Mouse (Mus musculus) left cerebral cortex, postnatal 4 days (tissue): ENCODE measurements around the gene Rexo1. TPM values are rescaled to one million over a fixed set of nuclear protein-coding genes. Genes with fewer than 3 reads are reported as not detected.

Experiments used
- DNase-seq: peaks from one replicate; pipeline ENCODE4 v3.0.0-alpha.2; 2022
- intact Hi-C: fragments of 180-260 bp; cut with DNase I; formaldehyde crosslinking; loops from one replicate; pipeline ENCODE4 v1.15.1; 2025
- total RNA-seq, 2 experiments: library from RNA; stranded (reverse); gene quantifications; 2 replicates each; pipeline ENCODE4 v1.2.3; 2021

Rexo1 gene
- total RNA-seq, 2 experiments from 2014 or later, result 65.2 to 67.5 TPM

GRCm38 (mm10) chr10:80559431-80559830, 1.9 kb downstream of the Rexo1 start:
- intact Hi-C loops, result no loop called here
- DNase-seq, result no peak

GRCm38 (mm10) chr10:80557346-80557965, 3.9 kb downstream of the Rexo1 start:
- intact Hi-C loops, result no loop called here
- peak; percentile 87 for DNase-seq

- intact Hi-C loops, result no loop called here
- no peak for DNase-seq
Measured at GRCm38 (mm10) chr10:80553997-80554396, 7.4 kb downstream of the Rexo1 start.

GRCm38 (mm10) chr10:80553575-80553974, 7.8 kb downstream of the Rexo1 start:
- intact Hi-C loops, result no loop called here
- DNase-seq, result no peak

- intact Hi-C loops, result no loop called here
- no peak for DNase-seq
Measured at GRCm38 (mm10) chr10:80552364-80552763, 9.0 kb downstream of the Rexo1 start.

GRCm38 (mm10) chr10:80549279-80549678, 12.1 kb downstream of the Rexo1 start:
- intact Hi-C loops, result no loop called here
- DNase-seq, result no peak

- intact Hi-C loops, result no loop called here
- DNase-seq, result peak; percentile 89
Measured at GRCm38 (mm10) chr10:80548428-80549006, 12.8 kb downstream of the Rexo1 start.

- DNase-seq, result no peak
- intact Hi-C loops, result no loop called here
Measured at GRCm38 (mm10) chr10:80547539-80547938, 13.8 kb downstream of the Rexo1 start.

GRCm38 (mm10) chr10:80546945-80547344, 14.4 kb downstream of the Rexo1 start:
- intact Hi-C loops, result no loop called here
- no peak for DNase-seq

- intact Hi-C loops, result no loop called here
- no peak for DNase-seq
Measured at GRCm38 (mm10) chr10:80545590-80545989, 15.8 kb downstream of the Rexo1 start.

- intact Hi-C loops, result no loop called here
- DNase-seq, result no peak
Measured at GRCm38 (mm10) chr10:80543873-80544272, 17.5 kb downstream of the Rexo1 start.

GRCm38 (mm10) chr10:80539493-80539892, 21.9 kb downstream of the Rexo1 start:
- DNase-seq, result no peak
- intact Hi-C loops, result no loop called here

- DNase-seq, result peak; percentile 61
- intact Hi-C loops, result no loop called here
Measured at GRCm38 (mm10) chr10:80538710-80539394, 22.5 kb downstream of the Rexo1 start, which contains the start of gene Atp8b3. TSS of gene Atp8b3 (minus strand) at chr10:80539124.

GRCm38 (mm10) chr10:80538180-80538579, 23.2 kb downstream of the Rexo1 start:
- intact Hi-C loops, result no loop called here
- DNase-seq, result no peak

- intact Hi-C loops, result no loop called here
- DNase-seq, result no peak
Measured at GRCm38 (mm10) chr10:80535711-80536110, 25.6 kb downstream of the Rexo1 start.

GRCm38 (mm10) chr10:80535071-80535470, 26.3 kb downstream of the Rexo1 start:
- no peak for DNase-seq
- intact Hi-C loops, result no loop called here

- no peak for DNase-seq
- intact Hi-C loops, result no loop called here
Measured at GRCm38 (mm10) chr10:80533704-80534103, 27.7 kb downstream of the Rexo1 start.

GRCm38 (mm10) chr10:80532783-80533182, 28.6 kb downstream of the Rexo1 start:
- intact Hi-C loops, result no loop called here
- no peak for DNase-seq

- peak; percentile 58 for DNase-seq
Measured at GRCm38 (mm10) chr10:80526172-80526571, 35.2 kb downstream of the Rexo1 start.

GRCm38 (mm10) chr10:80523299-80523698, 38.1 kb downstream of the Rexo1 start:
- no peak for DNase-seq
- intact Hi-C loops, result no loop called here

More at GRCm38 (mm10) chr10:80526172-80526571, 35.2 kb downstream of the Rexo1 start:
- intact Hi-C loops, result no loop called here

GRCm38 (mm10) chr10:80519287-80519686, 42.1 kb downstream of the Rexo1 start:
- intact Hi-C loops, result no loop called here
- DNase-seq, result no peak

- intact Hi-C loops, result no loop called here
- DNase-seq, result no peak
Measured at GRCm38 (mm10) chr10:80513739-80514138, 47.6 kb downstream of the Rexo1 start.
